ENCODE assay signal across 25 mouse cellular contexts in genomic region chr9:77025271-77025670, GRCm38 (mm10). TPM values are rescaled to one million over a fixed set of nuclear protein-coding genes. Genes with fewer than 3 reads are reported as not detected.
A peak's percentile ranks its signal among the peaks of the same experiment; 100 is the strongest.
DNase-seq lines count a peak whose midpoint lies in the region; ATAC-seq lines count a peak whose summit lies in the region.
"Had no signal": no experiment of that assay in that cellular context is flagged by ENCODE, and none has a peak within 500 bp of the region (broad histone marks: within the 10 kb centered on the region; RNA-seq: fewer than 3 reads in every experiment).

No protein-coding gene starts in this region.

- H3K27me3 ChIP-seq in kidney, embryonic 15.5 days: no peaks in the 10 kb centered on the region
- no peaks in the 10 kb centered on the region for H3K27me3 ChIP-seq in kidney, embryonic 14.5 days (ENCODE audit: control insufficient read depth, insufficient read depth, low read length)
- H3K27me3 ChIP-seq: CH12.LX; embryonic facial prominence, embryonic 12.5 days; forebrain, embryonic 13.5 days; Patski had no signal

- 0 out of 2 replicates have a peak, but pooled peaks have one; percentile 29 for ATAC-seq in kidney, embryonic 15.5 days (replicated peaks; ENCODE audit: low FRiP score)
- no peak for ATAC-seq in kidney, embryonic 14.5 days (ENCODE audit: low FRiP score, low TSS enrichment)
- ATAC-seq: activated CD4-positive, CD25-positive, alpha-beta regulatory T cell, adult 4 months; CD4-positive, CD25-positive, alpha-beta regulatory T cell, adult 4 months; forebrain, embryonic 13.5 days; Patski had no signal

- H3K9me3 ChIP-seq in kidney, embryonic 15.5 days (replicated peaks): no peaks in the 10 kb centered on the region
- no peaks in the 10 kb centered on the region for H3K9me3 ChIP-seq in kidney, embryonic 14.5 days (ENCODE audit: control insufficient read depth, low read length)
- H3K9me3 ChIP-seq: embryonic facial prominence, embryonic 10.5 days; embryonic facial prominence, embryonic 12.5 days; forebrain, embryonic 13.5 days had no signal

- no peaks in the 10 kb centered on the region for H3K36me3 ChIP-seq in kidney, embryonic 15.5 days
- no peaks in the 10 kb centered on the region for H3K36me3 ChIP-seq in kidney, embryonic 14.5 days (ENCODE audit: control insufficient read depth, insufficient read depth, low read length)
- H3K36me3 ChIP-seq: embryonic facial prominence, embryonic 10.5 days; embryonic facial prominence, embryonic 12.5 days; G1E had no signal

- H3K4me1 ChIP-seq in kidney, embryonic 15.5 days: no peaks in the 10 kb centered on the region
- H3K4me1 ChIP-seq in kidney, embryonic 14.5 days (ENCODE audit: control insufficient read depth, insufficient read depth, low read length): no peaks in the 10 kb centered on the region
- H3K4me1 ChIP-seq: forebrain, embryonic 13.5 days had no signal

- H3K4me2 ChIP-seq in kidney, embryonic 15.5 days: no peak overlapping the region
- no peak overlapping the region for H3K4me2 ChIP-seq in kidney, embryonic 14.5 days (replicated peaks; ENCODE audit: low read depth, low read length)
- H3K4me2 ChIP-seq: embryonic facial prominence, embryonic 12.5 days; forebrain, embryonic 13.5 days had no signal

- peak; percentile 20 for DNase-seq in kidney, adult 11 months
- no peak for DNase-seq in kidney, postnatal 4 days
- peak; percentile 40 to 44 for DNase-seq in kidney, adult 8-10 months
- DNase-seq in kidney, postnatal 10 days: no peak
- DNase-seq in mesoderm, embryonic 11.5 days (ENCODE audit: low read depth, low spot score): peak; percentile 9
- DNase-seq: adrenal gland, adult 8-10 months; adrenal gland, postnatal 14 days; adrenal gland, postnatal 36 days; B cell, adult 2 months; cerebellum, adult 11-12 months; cerebellum, adult 2 months; cerebellum, adult 9-10 months; cerebellum, postnatal 10 days; cerebellum, postnatal 25 days had no signal

- H3K4me3 ChIP-seq in kidney, embryonic 15.5 days (replicated peaks): no peak overlapping the region
- no peak overlapping the region for H3K4me3 ChIP-seq in kidney, embryonic 14.5 days (ENCODE audit: low read length)
- H3K4me3 ChIP-seq: embryonic facial prominence, embryonic 10.5 days; embryonic facial prominence, embryonic 12.5 days; forebrain, embryonic 13.5 days had no signal

- 63% methylated on average over 2 of the region's 2 CpGs for WGBS in kidney, embryonic 15.5 days
- WGBS in kidney, embryonic 14.5 days: 80% methylated on average over 2 of the region's 2 CpGs

- H3K27ac ChIP-seq in kidney, embryonic 15.5 days: no peak overlapping the region
- no peak overlapping the region for H3K27ac ChIP-seq in kidney, embryonic 14.5 days (ENCODE audit: low read depth, low read length)
- H3K27ac ChIP-seq: embryonic facial prominence, embryonic 10.5 days; embryonic facial prominence, embryonic 12.5 days; forebrain, embryonic 13.5 days had no signal

- H3K9ac ChIP-seq in kidney, embryonic 15.5 days: no peak overlapping the region
- no peak overlapping the region for H3K9ac ChIP-seq in kidney, embryonic 14.5 days (ENCODE audit: low read depth, low read length)
- H3K9ac ChIP-seq: embryonic facial prominence, embryonic 12.5 days; forebrain, embryonic 13.5 days had no signal

RNA-seq across cellular contexts. Expression of gene Tinag, which starts 20.3 kb away (rescaled TPM):
- 13.5 and 13.8 TPM in 2 replicates for polyA plus RNA-seq in kidney, embryonic 15.5 days (2015; fragmentation: Nextera tagmentation; extraction: Ambion mirVana)
- polyA plus RNA-seq in kidney, embryonic 14.5 days (2014; fragmentation: Nextera tagmentation; extraction: Ambion mirVana): 5.4 and 6.7 TPM in 2 replicates
- polyA plus RNA-seq: activated CD4-positive, CD25-positive, alpha-beta regulatory T cell, adult 4 months; CD4-positive, CD25-positive, alpha-beta regulatory T cell, adult 4 months; cortical plate, adult 2 months; forebrain, embryonic 13.5 days; G1E had no signal

Comparison
In these comparisons a context has a peak if more than half of its experiments do, and no peak if none do; other contexts are left out.
1. DNase-seq: peak in kidney, adult 11 months (single experiment), kidney, adult 8-10 months (2 of 2) and mesoderm, embryonic 11.5 days (single experiment); none in kidney, postnatal 4 days (0 of 2) and kidney, postnatal 10 days (single experiment).